Mouse (Mus musculus) R1 (cell line): ENCODE measurements around the gene Krtap9-1.
"Not testable (repeated sequence)": the region's sequence is repeated elsewhere in the genome, so short reads cannot be mapped to it uniquely, and the experiment has no call there.

Experiments
- DNase-seq: peaks from one replicate; pipeline ENCODE4 v3.0.0-alpha.2; 2018; ENCODE audit warnings: low read depth, low spot score

Krtap9-1 gene

GRCm38 (mm10) chr11:99873089-99873488 is at the start of gene Krtap9-1:
Krtap9-1 (plus strand) TSS chr11:99873389.
- DNase-seq: not testable (repeated sequence)

- DNase-seq: no peak
Measured at GRCm38 (mm10) chr11:99837966-99838365, 35.2 kb upstream of the Krtap9-1 start, which contains the start of gene 2300003K06Rik. 2300003K06Rik (minus strand) TSS chr11:99838066.

DNA sequence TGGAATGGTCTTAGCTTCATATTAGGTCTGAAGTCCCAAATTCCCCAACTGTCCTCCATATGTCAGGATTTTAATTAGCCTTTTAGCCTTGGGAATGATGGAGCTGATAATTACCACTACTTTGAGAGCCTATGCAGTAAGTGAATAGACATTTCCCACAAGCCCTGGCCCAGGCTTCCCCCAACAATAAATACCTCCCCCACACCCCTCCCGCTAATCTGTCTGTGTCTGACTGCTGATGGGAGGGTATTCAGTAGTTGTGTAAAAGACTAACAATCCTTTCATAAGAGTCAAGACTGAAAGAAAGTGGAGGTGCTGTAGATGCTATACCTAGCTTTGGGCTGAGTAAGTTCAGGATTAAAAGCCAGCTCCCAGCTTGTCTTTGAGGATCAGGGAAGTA is 31.0 kb upstream of the Krtap9-1 start:
- no peak for DNase-seq

DNA sequence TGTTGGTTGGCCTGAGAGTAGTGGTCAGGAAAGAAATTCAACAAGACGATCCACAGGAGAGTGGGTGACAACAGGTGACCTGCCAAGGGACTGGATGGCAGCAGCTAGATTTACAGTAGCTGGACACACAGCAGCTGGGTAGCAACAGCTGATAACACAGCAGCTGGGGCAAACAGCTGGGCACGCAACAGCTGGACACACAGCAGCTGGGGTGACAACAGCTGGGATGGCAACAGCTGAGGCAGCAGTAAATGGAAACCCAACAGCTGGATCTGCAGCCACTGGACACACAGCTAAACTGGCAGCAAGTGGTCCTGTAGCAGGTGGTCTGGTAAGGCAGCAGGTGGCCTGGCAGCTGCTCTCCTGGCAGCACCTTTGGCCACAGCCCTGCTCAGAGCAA is 26.4 kb upstream of the Krtap9-1 start:
- no peak for DNase-seq

- DNase-seq: no peak
Measured at GRCm38 (mm10) chr11:99851508-99851907, 21.7 kb upstream of the Krtap9-1 start, which contains the start of gene Krtap4-16. Krtap4-16 (minus strand) TSS chr11:99851608.

DNA sequence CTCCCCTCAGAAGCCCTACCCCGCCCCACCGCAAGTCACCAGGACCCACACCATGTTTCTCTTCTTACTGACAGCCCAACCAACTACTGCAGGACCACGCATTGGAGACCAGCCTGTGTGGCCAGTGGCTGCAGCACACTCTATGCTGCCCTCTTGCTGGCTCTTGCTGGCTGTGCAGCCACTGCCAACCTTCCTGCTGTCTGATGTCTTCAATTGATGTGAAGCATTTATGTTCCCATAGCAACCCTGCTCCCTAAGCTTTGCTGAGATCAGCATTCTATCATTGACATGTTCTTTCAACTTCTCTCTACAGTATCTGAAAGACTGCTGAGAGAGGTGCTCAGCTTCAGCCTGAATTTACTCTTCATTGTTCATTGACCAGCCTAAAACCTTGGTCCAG is 19.1 kb upstream of the Krtap9-1 start:
- DNase-seq: peak; percentile 25

GRCm38 (mm10) chr11:99857617-99858016 is 15.6 kb upstream of the Krtap9-1 start, which contains the start of gene Gm11568:
Gm11568 (plus strand) TSS chr11:99857917.
- DNase-seq: no peak

- DNase-seq: no peak
Measured at GRCm38 (mm10) chr11:99858761-99859160, 14.4 kb upstream of the Krtap9-1 start.

DNA sequence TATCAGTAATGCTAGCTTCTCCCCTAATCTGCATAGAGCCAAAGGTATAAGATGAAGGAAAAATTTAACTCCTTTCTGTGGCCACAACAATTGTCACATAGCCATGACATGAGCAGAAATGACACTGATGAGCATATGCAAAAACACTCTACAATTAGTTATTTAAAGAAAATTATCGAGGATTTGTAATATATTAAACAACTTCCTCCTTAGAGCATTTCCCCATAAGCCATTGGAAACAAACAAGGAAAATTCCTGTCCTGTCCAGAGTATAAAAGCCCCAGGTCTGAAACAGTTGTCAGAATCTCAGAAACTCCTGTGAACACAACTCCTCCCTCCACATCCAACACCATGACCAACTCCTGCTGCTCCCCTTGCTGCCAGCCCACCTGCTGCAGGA is 9.0 kb upstream of the Krtap9-1 start, which contains the start of gene Gm11559:
TSS of gene Gm11559 (plus strand) at position 301 of the 400 bp plus-strand sequence.
- not testable (repeated sequence) for DNase-seq

DNA sequence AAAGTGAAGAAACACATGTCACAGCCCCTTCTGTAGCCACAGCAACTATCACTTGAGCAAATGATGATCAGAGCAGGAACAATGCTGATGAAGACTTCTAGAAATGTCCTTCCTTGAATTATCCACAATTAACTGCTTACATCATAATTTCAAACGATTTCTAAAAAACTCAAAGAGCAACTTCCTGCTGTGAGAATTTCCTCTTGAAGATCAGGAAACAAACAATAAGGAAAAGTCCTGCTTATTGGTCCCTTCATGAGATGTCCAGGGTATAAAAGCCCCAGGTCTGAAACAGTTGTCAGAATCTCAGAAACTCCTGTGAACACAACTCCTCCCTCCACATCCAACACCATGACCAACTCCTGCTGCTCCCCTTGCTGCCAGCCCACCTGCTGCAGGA is 5.7 kb downstream of the Krtap9-1 start, which contains the start of gene Gm11567:
TSS of gene Gm11567 (plus strand) at position 301 of the 400 bp plus-strand sequence.
- DNase-seq: not testable (repeated sequence)

- no peak for DNase-seq
Measured at GRCm38 (mm10) chr11:99907620-99908019, 34.4 kb downstream of the Krtap9-1 start, which contains the start of gene Krtap31-1. Krtap31-1 (plus strand) TSS chr11:99907920.

- no peak for DNase-seq
Measured at GRCm38 (mm10) chr11:99914451-99914850, 41.3 kb downstream of the Krtap9-1 start, which contains the start of gene Gm11565. Gm11565 (plus strand) TSS chr11:99914751.
